Mouse (Mus musculus) T-helper 17 cell (primary cell): ENCODE measurements at regions not wholly inside any gene's neighbourhood (a gene's known extent, or its start where the extent isn't known, plus 50 kb on each side); places are given as distances from the start of the nearest gene placed in this dataset.

ENCODE experiments used
- in situ Hi-C, 2 experiments: fragments of 300-600 bp; cut with MboI, MseI; formaldehyde crosslinking; loops; 1 replicate in 1 of 2; 2 replicates in 1 of 2; pipeline ENCODE4 v1.15.1; 2025; ENCODE audit warnings: high pct_unique_total_duplicates in 2 of 2

- in situ Hi-C loops, result no loop called here
Observed at GRCm38 (mm10) chr16:47081896-47082295, 583.6 kb upstream of the Nectin3 start.

- in situ Hi-C loops, result no loop called here
Observed at GRCm38 (mm10) chr16:47080330-47080729, 582.0 kb upstream of the Nectin3 start.

GRCm38 (mm10) chr16:47059293-47059963 is 561.1 kb upstream of the Nectin3 start:
- in situ Hi-C loops, result no loop called here

- in situ Hi-C loops, result no loop called here
Observed at GRCm38 (mm10) chr16:47058811-47059210, 560.5 kb upstream of the Nectin3 start.

GRCm38 (mm10) chr16:47025971-47026370 is 527.6 kb upstream of the Nectin3 start:
- in situ Hi-C loops, result no loop called here

- in situ Hi-C loops, result no loop called here
Observed at GRCm38 (mm10) chr16:47017486-47017885, 519.2 kb upstream of the Nectin3 start.

GRCm38 (mm10) chr16:46982910-46983600 is 484.7 kb upstream of the Nectin3 start:
- in situ Hi-C loops, result no loop called here

GRCm38 (mm10) chr16:46982272-46982909 is 484.1 kb upstream of the Nectin3 start:
- in situ Hi-C loops, result no loop called here

- in situ Hi-C loops, result no loop called here
Observed at GRCm38 (mm10) chr16:46965741-46966140, 467.4 kb upstream of the Nectin3 start.

GRCm38 (mm10) chr16:46956990-46957389 is 458.7 kb upstream of the Nectin3 start:
- in situ Hi-C loops, result no loop called here

- in situ Hi-C loops, result no loop called here
Observed at GRCm38 (mm10) chr16:46926060-46926459, 427.7 kb upstream of the Nectin3 start.

- in situ Hi-C loops, result no loop called here
Observed at GRCm38 (mm10) chr16:46894576-46895203, 396.4 kb upstream of the Nectin3 start.

- in situ Hi-C loops, result no loop called here
Observed at GRCm38 (mm10) chr16:46878739-46879138, 380.4 kb upstream of the Nectin3 start.

GRCm38 (mm10) chr16:46863959-46864358 is 365.6 kb upstream of the Nectin3 start:
- in situ Hi-C loops, result no loop called here

- in situ Hi-C loops, result no loop called here
Observed at GRCm38 (mm10) chr16:46849534-46849933, 351.2 kb upstream of the Nectin3 start.

- in situ Hi-C loops, result no loop called here
Observed at GRCm38 (mm10) chr16:46848755-46849154, 350.4 kb upstream of the Nectin3 start.

- in situ Hi-C loops, result no loop called here
Observed at GRCm38 (mm10) chr16:46847707-46848356, 349.5 kb upstream of the Nectin3 start.

- in situ Hi-C loops, result no loop called here
Observed at GRCm38 (mm10) chr16:46841179-46841578, 342.9 kb upstream of the Nectin3 start.

GRCm38 (mm10) chr16:46840764-46841163 is 342.4 kb upstream of the Nectin3 start:
- in situ Hi-C loops, result no loop called here

- in situ Hi-C loops, result no loop called here
Observed at GRCm38 (mm10) chr16:46825147-46825546, 326.8 kb upstream of the Nectin3 start.

GRCm38 (mm10) chr16:46822753-46823152 is 324.4 kb upstream of the Nectin3 start:
- in situ Hi-C loops, result no loop called here

- in situ Hi-C loops, result no loop called here
Observed at GRCm38 (mm10) chr16:46818215-46818614, 319.9 kb upstream of the Nectin3 start.
